Mouse (Mus musculus): Measurements from ENCODE around the gene Evi5l. TPM values are rescaled to one million over a fixed set of nuclear protein-coding genes. Genes with fewer than 3 reads are reported as not detected.
A peak's percentile ranks its signal among the peaks of the same experiment; 100 is the strongest.

Evi5l gene
- polyA plus RNA-seq, 2 experiments: 24.6 to 35.9 TPM

GRCm38 (mm10) chr8:4213210-4214005 is 47.0 kb downstream of the Evi5l start:
- WGBS: 4% methylated on average over 18 of the region's 18 CpGs
- Histone ChIP-seq H3K36me3 (ENCODE audit: control insufficient read depth, insufficient read depth, low read length) (no peaks in the 10 kb centered on the region), H3K4me1 (ENCODE audit: control insufficient read depth, insufficient read depth, low read length) (peaks cover 26% of the 10 kb centered on the region; the same call in 1 of the 2 replicates), H3K4me2 (replicated peaks; ENCODE audit: low read depth, low read length, severe bottlenecking) (peak overlapping the region; percentile 95), H3K9ac (ENCODE audit: low read depth, low read length, severe bottlenecking) (peak overlapping the region; percentile 54), H3K4me3 (replicated peaks; ENCODE audit: low read length) (peak overlapping the region; percentile 42), H3K9me3 (ENCODE audit: control insufficient read depth, low read length) (no peaks in the 10 kb centered on the region), H3K27ac (replicated peaks; ENCODE audit: low read depth, low read length) (no peak overlapping the region), H3K27me3 (ENCODE audit: control insufficient read depth, insufficient read depth, low read length) (peaks cover 36% of the 10 kb centered on the region)
- TF ChIP-seq POLR2A (IDR thresholded peaks at IDR 0.05; ENCODE audit: borderline replicate concordance, extremely low read depth, insufficient read depth, insufficient read length): no peak
- DNase-seq (ENCODE audit: low spot score): no peak
- peak; percentile 60 for ATAC-seq (ENCODE audit: low FRiP score, low read depth)

DNA sequence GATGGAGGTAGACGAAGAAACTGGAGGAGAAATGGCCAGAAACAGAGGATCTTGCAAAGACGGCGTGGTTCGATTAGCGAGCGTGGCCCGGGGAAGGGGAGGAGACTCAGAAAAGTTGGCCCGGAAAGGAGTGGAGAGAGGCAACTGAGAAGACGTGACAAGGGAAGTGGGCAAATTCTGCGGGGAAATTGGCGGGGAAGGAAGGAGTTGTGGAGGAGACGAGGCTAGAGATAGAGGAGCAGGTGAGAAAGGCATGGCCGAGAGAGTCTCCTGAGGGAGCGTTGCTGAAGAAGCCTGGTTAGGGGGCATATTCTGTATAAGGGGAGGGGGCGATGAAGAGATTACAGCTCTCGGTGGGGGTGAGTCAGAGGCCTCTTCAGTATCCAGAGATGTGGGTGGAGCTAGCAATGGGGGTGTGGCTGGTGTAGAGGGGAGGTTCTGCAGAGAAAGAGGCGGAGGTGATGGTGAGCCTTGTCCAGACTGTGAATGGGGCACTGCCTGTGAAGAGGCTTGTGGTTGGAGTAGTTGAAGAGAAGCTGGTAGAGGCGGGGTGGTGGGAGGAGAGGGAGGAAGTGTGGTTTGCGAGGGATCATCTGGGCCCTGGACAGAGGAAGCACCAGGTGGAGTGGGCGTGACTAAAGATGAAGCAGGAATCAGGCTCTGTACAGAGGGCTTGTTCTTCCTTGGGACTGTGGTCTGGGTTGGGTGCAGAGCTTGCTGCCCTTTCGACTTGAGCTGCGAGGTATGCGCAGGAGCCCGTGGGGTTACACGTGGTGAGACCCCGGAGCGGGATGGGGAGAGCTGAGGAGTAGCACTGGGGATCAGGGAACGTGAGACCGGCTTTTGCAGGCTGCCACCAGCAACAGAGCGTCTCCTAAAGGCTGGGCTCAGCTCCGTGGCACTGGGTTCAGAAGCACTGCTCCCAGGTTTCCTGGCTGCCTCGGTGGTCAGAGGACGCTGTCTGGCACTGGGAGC is 47.9 kb downstream of the Evi5l start:
- Histone ChIP-seq H3K27me3 (ENCODE audit: control insufficient read depth, insufficient read depth, low read length) (peaks cover 37% of the 10 kb centered on the region), H3K27ac (replicated peaks; ENCODE audit: low read depth, low read length) (no peak overlapping the region), H3K4me2 (replicated peaks; ENCODE audit: low read depth, low read length, severe bottlenecking) (peak overlapping the region; percentile 95), H3K4me1 (ENCODE audit: control insufficient read depth, insufficient read depth, low read length) (peaks cover 26% of the 10 kb centered on the region; the same call in 1 of the 2 replicates), H3K9ac (ENCODE audit: low read depth, low read length, severe bottlenecking) (peak overlapping the region; percentile 52; the same call in 1 of the 2 replicates), H3K9me3 (ENCODE audit: control insufficient read depth, low read length) (no peaks in the 10 kb centered on the region), H3K36me3 (ENCODE audit: control insufficient read depth, insufficient read depth, low read length) (no peaks in the 10 kb centered on the region), H3K4me3 (replicated peaks; ENCODE audit: low read length) (peak overlapping the region; percentile 42)
- peak; percentile 45; the same call in 1 of the 2 replicates for ATAC-seq (ENCODE audit: low FRiP score, low read depth)
- peak; percentile 30 for DNase-seq (ENCODE audit: low spot score)
- 7% methylated on average over 32 of the region's 33 CpGs for WGBS
- no peak for TF ChIP-seq POLR2A (IDR thresholded peaks at IDR 0.05; ENCODE audit: borderline replicate concordance, extremely low read depth, insufficient read depth, insufficient read length)

- peaks cover 37% of the 10 kb centered on the region for H3K27me3 ChIP-seq (ENCODE audit: control insufficient read depth, insufficient read depth, low read length)
- 6% methylated on average over 18 of the region's 18 CpGs for WGBS
Measured at GRCm38 (mm10) chr8:4216296-4216695, 49.9 kb downstream of the Evi5l start.

DNA sequence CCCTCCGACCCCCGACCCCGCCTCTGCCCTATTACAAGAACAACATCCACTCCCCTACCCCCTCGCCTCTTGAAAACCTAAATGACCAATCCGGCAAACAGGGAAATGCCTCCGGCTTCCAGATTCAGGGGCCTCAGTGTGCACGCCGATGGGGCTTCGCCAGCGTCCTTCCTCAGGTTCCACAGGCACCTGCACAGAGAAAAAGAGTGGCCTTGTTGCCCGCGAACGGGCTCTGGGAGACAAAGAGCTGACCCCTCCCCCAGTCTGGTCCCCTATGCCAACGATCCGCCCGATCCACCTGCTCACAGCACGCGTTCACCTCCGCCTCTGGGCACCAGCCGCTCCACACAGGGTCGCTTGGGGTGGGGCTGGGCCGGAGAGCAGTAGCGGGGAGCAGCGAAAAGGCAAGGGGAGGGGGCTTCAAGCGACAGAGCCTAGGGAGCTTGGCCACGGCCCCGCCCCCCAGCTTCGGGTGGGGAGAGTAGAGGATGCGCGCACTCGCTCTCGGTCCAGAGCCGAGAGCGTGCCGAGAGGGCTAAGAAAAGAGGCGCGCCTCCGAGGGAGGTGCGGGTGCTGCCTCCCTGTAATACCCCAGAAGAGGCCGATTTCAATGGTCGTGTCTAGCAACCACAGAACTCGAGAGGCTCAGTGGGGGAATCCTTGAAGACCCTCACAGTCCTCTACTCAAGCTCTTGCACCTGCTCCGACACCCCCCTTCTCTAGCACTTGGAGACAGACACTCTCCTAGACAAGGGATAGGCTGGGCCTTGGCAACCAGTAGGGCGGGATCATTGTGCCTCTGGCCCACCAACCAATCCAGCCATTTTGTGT is 50.6 kb downstream of the Evi5l start, which contains the start of gene Prr36:
Gene Prr36 (minus strand): TSS at position 669 of the 831 bp plus-strand sequence.
- DNase-seq (ENCODE audit: low spot score) (no peak), ATAC-seq (ENCODE audit: low FRiP score, low read depth) (peak; percentile 27; the same call in 1 of the 2 replicates)
- Histone ChIP-seq H3K4me3 (replicated peaks; ENCODE audit: low read length) (peak within 1 kb of the TSS; percentile 39), H3K27ac (replicated peaks; ENCODE audit: low read depth, low read length) (no peak within 1 kb of the TSS), H3K4me2 (replicated peaks; ENCODE audit: low read depth, low read length, severe bottlenecking) (peak within 1 kb of the TSS; percentile 75), H3K9me3 (ENCODE audit: control insufficient read depth, low read length) (no peaks in the 10 kb centered on the region), H3K27me3 (ENCODE audit: control insufficient read depth, insufficient read depth, low read length) (peaks cover 37% of the 10 kb centered on the region), H3K36me3 (ENCODE audit: control insufficient read depth, insufficient read depth, low read length) (no peaks in the 10 kb centered on the region), H3K4me1 (ENCODE audit: control insufficient read depth, insufficient read depth, low read length) (peaks cover 26% of the 10 kb centered on the region; the same call in 1 of the 2 replicates), H3K9ac (ENCODE audit: low read depth, low read length, severe bottlenecking) (peak within 1 kb of the TSS; percentile 34)
- TF ChIP-seq POLR2A (IDR thresholded peaks at IDR 0.05; ENCODE audit: borderline replicate concordance, extremely low read depth, insufficient read depth, insufficient read length): no peak
- WGBS: 3% methylated on average over 41 of the region's 44 CpGs

More at GRCm38 (mm10) chr8:4216296-4216695, 49.9 kb downstream of the Evi5l start:
- H3K4me3 ChIP-seq (replicated peaks; ENCODE audit: low read length): peak overlapping the region; percentile 39
- no peak for TF ChIP-seq POLR2A (IDR thresholded peaks at IDR 0.05; ENCODE audit: borderline replicate concordance, extremely low read depth, insufficient read depth, insufficient read length)
- H3K9ac ChIP-seq (ENCODE audit: low read depth, low read length, severe bottlenecking): peak overlapping the region; percentile 34; the same call in 1 of the 2 replicates
- H3K9me3 ChIP-seq (ENCODE audit: control insufficient read depth, low read length): no peaks in the 10 kb centered on the region
- DNase-seq (ENCODE audit: low spot score) (no peak), ATAC-seq (ENCODE audit: low FRiP score, low read depth) (no peak)
- H3K27ac ChIP-seq (replicated peaks; ENCODE audit: low read depth, low read length): no peak overlapping the region
- H3K4me2 ChIP-seq (replicated peaks; ENCODE audit: low read depth, low read length, severe bottlenecking): peak overlapping the region; percentile 75
- H3K4me1 ChIP-seq (ENCODE audit: control insufficient read depth, insufficient read depth, low read length): peaks cover 26% of the 10 kb centered on the region; the same call in 1 of the 2 replicates
- H3K36me3 ChIP-seq (ENCODE audit: control insufficient read depth, insufficient read depth, low read length): no peaks in the 10 kb centered on the region

Measured in limb, embryonic 14.5 days (tissue).